Mouse (Mus musculus): ENCODE measurements around the gene Cnot2. TPM values are rescaled to one million over a fixed set of nuclear protein-coding genes. Genes with fewer than 3 reads are reported as not detected.

Gene Cnot2
- polyA plus RNA-seq, 2 experiments, result 101 to 112 TPM

DNA sequence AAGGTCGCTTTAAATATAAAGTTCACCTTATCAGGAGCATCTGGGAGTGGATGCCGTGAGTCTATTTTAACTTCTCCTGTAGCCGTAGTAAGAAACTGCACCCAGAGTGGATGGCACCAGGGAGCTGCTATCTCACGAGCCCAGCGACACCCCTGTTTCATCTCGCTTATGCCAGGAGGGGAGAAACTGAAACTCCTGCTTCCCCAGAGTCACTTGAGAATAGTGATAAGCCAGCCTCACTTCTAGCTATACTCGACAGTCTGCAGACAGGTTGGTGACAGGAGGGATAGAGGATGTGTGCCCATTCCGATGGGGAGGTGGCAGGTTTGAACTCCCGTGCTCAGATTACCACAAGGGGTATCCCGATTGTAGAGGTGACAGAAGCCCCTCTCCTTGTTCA is 141.2 kb downstream of the Cnot2 start:
- no peak overlapping the region for H3K4me2 ChIP-seq (replicated peaks; ENCODE audit: low read depth, low read length, severe bottlenecking)
- H3K4me3 ChIP-seq (replicated peaks; ENCODE audit: low read length), result no peak overlapping the region
- no peak for TF ChIP-seq POLR2A (IDR thresholded peaks at IDR 0.05; ENCODE audit: borderline replicate concordance, extremely low read depth, insufficient read depth, insufficient read length)
- H3K27ac ChIP-seq (replicated peaks; ENCODE audit: low read depth, low read length), result no peak overlapping the region
- DNase-seq (ENCODE audit: low spot score) (no peak), ATAC-seq (ENCODE audit: low FRiP score, low read depth) (no peak)
- 92% methylated on average over 10 of the region's 10 CpGs for WGBS
- H3K36me3 ChIP-seq (ENCODE audit: control insufficient read depth, insufficient read depth, low read length), result peaks cover 6% of the 10 kb centered on the region
- peaks cover 7% of the 10 kb centered on the region; the same call in 1 of the 2 replicates for H3K9me3 ChIP-seq (ENCODE audit: control insufficient read depth, low read length)
- H3K27me3 ChIP-seq (ENCODE audit: control insufficient read depth, insufficient read depth, low read length), result no peaks in the 10 kb centered on the region
- 0 out of 2 replicates have a peak, but pooled peaks cover 6% of the 10 kb centered on the region for H3K4me1 ChIP-seq (ENCODE audit: control insufficient read depth, insufficient read depth, low read length)
- no peak overlapping the region for H3K9ac ChIP-seq (ENCODE audit: low read depth, low read length, severe bottlenecking)

DNA sequence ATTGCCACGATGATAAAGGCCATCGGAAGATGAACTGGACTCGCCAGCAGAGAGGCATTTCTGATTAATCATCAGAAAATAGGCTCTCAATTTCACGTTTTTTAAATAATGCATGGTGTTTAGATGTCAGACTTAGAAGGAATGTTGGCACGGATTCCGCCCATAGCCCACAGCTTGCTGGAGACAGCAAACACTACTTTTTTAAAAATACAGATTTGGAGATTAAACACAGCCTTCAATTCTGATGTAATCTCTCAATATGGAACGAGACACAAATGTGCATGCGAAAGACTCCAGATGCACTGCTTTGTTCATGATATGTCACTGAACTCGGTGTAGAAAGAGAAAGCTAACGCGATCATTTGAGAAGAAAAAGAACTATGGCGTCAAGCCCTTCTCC is 145.9 kb downstream of the Cnot2 start:
- Histone ChIP-seq H3K27me3 (ENCODE audit: control insufficient read depth, insufficient read depth, low read length) (no peaks in the 10 kb centered on the region), H3K4me3 (replicated peaks; ENCODE audit: low read length) (no peak overlapping the region), H3K9me3 (ENCODE audit: control insufficient read depth, low read length) (peaks cover 7% of the 10 kb centered on the region; the same call in 1 of the 2 replicates), H3K4me1 (ENCODE audit: control insufficient read depth, insufficient read depth, low read length) (no peaks in the 10 kb centered on the region), H3K36me3 (ENCODE audit: control insufficient read depth, insufficient read depth, low read length) (peaks cover 6% of the 10 kb centered on the region; the same call in 1 of the 2 replicates), H3K4me2 (replicated peaks; ENCODE audit: low read depth, low read length, severe bottlenecking) (no peak overlapping the region), H3K27ac (replicated peaks; ENCODE audit: low read depth, low read length) (no peak overlapping the region), H3K9ac (ENCODE audit: low read depth, low read length, severe bottlenecking) (no peak overlapping the region)
- no peak for ATAC-seq (ENCODE audit: low FRiP score, low read depth)
- no peak for TF ChIP-seq POLR2A (IDR thresholded peaks at IDR 0.05; ENCODE audit: borderline replicate concordance, extremely low read depth, insufficient read depth, insufficient read length)
- DNase-seq (ENCODE audit: low spot score), result no peak
- WGBS, result 86% methylated on average over 12 of the region's 12 CpGs

Small RNAs within 50 kb of the gene (microRNA-seq; reads per million reads assigned to microRNA genes)
- gene Gm25190, result not detected

Other genes starting within 250 kb of the Cnot2 start
- gene Kcnmb4, start 107.6 kb downstream of the Cnot2 start, polyA plus RNA-seq (2012; rRNA removed), result 31.8 and 41.7 TPM in 2 replicates
- gene Kcnmb4, start 107.6 kb downstream of the Cnot2 start, polyA plus RNA-seq (2014; fragmentation: Nextera tagmentation; extraction: Ambion mirVana), result 13.7 and 15.9 TPM in 2 replicates